Mouse (Mus musculus): ENCODE measurements at regions not wholly inside any gene's neighbourhood (a gene's known extent, or its start where the extent isn't known, plus 50 kb on each side); places are given as distances from the start of the nearest gene placed in this dataset.

DNA sequence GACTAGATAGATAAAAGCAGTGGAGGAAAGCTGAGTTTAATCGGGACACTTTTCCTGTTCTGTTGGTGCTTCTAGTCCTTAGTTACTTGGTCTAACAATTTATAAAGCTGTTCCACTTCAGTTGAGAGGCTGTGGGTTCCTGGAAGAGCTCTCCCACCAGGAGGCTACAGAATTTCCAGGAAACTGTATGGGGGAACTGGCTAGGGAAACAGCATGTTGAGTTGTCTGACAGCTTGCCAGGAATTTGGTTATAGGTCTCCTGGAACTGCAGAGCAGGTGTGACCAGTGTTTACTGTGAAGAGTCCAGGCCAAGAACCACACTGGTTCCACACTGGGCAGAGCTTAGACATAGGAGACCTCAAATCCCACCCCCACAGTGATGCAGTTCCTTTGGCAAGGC lies 65.0 kb upstream of the Pik3cg start:
- DNase-seq (ENCODE audit: low spot score) = no peak

DNA sequence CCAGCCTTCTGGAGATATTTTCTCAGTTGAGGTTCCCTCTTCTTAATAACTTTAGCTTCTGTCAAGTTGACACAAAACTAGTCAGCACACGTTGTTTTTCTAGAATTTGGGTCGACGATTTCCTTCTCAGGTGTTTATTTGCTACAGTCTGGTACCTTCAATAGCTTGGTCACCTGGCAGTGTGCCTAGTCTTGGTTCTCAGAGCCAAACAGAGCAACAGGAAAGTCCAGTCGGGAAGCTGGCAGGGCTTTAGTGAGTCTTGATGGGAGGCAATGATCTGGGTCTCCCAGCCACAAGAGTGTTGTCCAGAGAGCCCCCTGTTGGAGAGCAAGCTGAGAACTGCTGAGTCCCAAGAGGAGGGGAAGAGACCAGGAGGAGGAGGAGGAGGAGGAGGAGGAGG lies 71.4 kb upstream of the Pik3cg start:
- peak; percentile 70 for DNase-seq (ENCODE audit: low spot score)

DNA sequence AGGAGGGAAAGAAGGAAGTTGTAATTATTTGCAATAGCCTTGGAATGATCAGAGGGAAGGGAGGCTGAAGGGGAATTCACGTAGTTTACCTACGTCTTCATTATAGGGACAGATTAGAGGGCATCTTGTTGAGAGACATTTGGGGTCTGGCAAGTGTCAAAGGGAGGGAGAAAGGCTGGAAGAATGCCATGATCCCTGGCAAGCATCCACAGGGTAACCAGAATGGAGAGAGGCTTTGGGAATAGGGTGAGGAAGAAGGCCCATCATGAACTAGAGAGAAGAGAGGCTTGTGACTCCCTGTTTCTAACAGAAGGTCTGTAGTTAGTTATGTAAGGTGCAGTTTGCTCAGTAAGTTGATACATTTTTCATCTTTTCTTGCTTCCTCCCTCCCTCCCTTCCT lies 71.8 kb upstream of the Pik3cg start:
- DNase-seq (ENCODE audit: low spot score) = no peak

DNA sequence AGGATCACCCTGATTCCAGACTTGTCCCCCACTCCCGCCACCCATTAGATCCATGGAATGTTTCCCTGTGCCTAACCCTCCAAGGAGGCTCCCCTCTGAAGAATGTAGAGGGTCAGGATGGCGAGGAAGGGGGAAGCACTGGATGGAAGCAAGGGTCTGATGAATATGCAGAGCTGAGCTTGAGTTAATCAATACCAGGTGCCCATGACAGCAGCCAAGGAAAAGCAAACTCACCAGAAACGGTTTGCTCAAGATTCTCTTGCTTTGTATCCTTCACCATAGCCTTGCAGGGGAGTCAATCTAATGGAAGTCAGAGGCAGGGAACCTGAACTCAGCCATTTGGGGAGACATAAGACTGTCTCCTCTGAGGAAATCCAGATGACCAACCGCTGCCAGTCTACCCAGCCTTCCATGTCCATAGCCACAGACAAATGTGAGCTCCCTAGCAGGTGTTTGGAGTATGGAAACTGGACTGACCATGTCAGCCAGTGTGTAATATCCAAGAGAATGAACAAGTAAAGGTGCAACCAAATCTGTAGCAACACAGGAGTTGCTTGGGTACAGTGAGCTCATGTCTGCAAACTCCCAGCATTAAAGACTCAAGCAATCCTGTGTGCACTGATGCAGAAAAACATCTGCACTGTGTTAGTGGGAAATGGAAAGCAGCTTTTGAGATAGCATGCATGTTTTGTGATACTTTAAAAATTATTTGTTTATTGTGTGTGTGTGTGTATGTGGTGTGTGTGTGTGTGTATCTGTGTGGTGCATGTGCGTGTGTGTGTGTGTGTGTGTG lies 74.1 kb upstream of the Pik3cg start:
- no peak for DNase-seq (ENCODE audit: low spot score)

DNA sequence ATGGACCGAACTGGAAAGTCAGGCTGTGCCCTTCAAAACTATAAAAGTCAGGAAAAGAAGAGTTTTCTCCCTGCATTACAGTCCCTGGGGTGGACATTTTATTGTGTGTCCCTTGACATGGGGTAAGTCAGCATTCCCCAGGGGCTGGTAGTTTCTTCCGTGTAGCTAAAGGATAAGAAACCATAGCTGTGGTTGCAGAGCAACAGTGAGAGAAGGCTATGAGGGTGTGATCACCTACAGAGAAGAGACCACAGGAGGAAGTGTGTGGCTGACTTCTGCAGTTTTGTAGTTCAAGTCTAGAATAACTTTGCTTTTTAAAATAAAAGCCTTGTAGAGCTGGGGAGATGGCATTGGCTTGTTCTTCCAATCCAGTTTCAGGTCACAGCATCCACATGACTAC lies 76.6 kb upstream of the Pik3cg start:
- no peak for DNase-seq (ENCODE audit: low spot score)

DNA sequence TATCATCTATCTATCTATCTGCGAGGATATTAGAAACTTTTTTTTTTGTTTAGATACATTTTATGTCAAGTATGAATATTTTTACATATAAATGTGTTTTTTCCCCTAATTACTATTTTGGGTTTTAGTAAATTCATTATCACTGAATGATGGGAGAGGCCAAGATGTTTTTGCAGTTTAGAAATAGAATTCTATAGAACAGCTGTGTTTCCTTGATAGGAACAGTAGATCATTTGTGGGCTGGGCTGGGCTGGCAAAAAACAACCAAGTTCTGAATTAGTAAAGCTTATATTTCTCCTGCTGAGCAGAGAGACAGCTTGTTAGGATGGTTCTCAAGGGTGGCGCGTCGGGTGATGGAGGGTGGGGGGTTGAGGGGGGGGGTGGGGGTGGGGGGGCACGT lies 78.2 kb upstream of the Pik3cg start:
- no peak for DNase-seq (ENCODE audit: low spot score)

DNA sequence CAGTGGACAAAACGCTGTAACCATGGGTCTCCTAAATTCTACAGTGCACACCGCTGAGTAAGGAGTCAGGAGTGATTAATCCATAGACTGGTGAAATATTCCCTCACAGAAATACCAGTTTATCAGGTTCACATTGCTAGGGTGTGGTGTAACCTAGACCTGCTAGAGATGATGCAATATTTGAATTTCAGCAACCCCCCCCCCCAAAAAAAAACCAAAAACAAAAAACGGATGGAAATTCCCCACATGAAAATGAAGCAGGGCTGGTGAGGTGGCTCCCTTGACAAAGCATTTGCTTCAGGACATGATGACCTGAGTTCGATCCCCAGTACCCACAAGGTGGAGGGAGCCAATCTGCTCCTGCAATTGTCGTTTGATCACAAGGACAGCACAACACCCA lies 82.7 kb upstream of the Pik3cg start:
- no peak for DNase-seq (ENCODE audit: low spot score)

DNA sequence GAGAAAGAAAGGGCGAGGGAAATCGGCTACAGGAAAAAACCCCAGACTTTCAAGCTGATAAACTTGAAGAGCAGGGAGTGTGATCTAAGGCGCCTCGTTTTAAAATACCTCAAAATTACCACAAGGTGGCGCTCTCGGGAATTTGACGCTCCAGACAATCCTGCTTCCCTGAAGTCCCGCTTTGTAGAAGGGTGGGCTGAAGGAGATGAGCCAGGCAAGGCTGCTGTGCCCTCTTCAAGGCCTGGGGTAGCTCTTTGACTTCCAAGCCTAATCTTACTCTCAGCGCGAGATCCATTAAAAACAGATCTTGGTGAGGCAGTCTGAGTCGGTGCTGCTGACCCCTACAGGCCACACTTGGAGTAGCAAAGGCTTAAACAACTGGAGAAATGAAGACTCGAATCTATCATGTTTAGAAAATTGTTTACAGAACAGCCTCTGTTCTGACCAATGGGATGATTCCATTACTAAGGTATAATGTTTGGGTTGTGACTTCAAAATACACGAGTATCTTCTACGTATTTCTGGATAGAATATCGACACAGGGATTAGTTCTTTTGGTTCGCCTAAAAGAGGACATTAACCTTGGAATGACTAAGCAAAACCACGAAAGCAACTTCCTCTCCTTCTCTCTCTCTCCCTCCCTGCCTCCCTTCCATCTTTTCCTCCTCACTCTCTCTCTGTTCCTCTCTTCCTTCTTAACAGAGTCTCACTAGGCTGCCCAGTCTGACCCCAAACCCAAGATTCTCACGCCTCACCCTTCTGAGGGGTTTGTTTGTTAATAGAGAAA lies 83.7 kb upstream of the Pik3cg start:
- DNase-seq (ENCODE audit: low spot score) = peak; percentile 56

DNA sequence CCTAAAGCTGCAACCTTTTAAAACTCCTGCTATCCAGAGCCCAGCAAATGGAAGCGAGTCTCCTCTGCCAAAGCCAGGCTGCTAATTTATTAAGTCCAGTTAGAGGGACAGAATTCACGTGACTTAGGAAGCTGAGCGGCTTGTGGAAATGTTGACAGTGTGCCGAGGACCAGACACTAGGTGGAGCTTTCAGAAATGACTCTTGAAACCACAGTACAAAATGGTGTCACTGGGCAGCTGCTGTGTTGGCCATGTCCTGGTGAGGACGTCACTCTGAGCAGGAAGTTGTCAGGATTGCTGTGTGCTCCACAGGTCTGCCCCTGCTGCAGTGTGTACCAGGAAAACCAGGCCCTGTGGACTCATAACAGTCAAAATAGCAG lies 84.3 kb upstream of the Pik3cg start:
- DNase-seq (ENCODE audit: low spot score) = no peak

DNA sequence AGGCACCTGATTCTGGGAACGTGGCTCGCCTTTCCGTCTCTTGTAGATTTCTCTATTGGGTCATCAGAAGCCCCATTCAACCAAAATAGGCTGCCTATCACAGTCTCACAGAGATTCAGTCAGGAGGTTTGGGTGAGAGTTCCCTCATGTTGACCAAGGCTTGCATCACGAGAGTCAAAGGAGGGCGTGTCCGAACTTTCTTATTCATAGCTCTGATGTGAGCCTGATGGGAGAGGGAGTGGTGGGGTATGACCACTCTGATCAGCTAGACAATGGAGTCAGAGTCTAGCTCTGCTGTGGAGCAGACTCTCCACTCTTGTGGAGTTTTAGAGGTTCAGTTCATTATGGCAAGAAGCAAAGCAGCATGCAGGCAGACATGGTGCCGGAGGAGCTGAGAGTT lies 81.1 kb upstream of the Ccdc71l start:
- DNase-seq (ENCODE audit: low spot score) = no peak

DNA sequence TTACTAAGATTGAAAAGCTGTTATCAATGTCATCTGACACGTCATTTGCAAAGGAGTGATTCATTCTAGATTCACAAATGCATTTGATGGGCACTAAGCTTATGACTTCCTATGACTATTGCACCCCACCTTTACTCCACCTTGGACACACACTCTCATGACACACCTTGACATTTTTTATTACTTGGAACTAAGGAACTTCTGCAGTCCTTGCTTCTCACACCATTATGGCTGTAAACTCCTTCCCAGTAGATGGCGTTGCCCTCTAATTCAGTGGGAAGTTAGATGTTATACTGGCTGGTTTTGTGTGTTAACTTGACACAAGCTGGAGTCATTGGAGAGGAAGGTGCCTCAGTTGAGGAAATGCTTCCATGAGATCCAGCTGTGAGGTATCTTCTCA lies 78.8 kb upstream of the Ccdc71l start:
- no peak for DNase-seq (ENCODE audit: low spot score)

DNA sequence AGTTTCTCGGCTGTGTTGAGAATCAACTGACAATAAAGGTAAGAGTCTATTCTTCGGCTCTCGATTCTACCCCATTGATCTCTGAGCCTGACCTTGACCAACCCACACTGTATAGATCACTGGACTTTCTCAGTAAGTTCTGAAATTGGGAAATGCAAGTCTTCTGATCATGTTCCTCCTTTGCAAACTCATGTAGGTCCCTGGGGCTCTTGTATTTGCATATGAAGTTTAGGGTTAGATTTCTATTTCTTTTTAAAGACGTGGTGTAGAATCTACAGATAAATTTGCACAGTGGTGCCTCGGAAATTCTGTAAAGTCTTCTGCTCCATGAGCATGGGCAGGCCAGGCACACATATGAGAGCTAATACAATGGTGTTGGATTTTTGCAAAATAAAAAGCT lies 72.8 kb upstream of the Ccdc71l start:
- DNase-seq (ENCODE audit: low spot score) = no peak

DNA sequence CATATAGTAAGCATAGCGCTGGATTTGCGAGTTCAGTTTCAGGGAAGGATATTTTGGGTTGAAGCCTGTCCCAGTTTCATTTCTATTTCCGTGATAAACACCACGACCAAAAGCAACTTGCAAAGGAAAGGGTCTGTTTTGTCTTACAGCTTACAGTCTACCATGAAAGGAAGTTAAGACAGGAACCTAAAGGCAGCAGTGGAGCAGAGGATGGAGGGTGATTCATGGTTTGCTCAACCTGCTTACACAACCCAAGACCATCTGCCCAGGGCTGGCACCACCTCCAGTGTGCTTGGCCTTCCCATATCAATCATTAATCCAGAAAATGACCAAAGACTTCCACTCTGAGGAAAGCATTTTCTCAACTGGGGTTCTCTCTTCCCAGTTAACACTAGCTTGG lies 72.2 kb upstream of the Ccdc71l start:
- DNase-seq (ENCODE audit: low spot score) = no peak

DNA sequence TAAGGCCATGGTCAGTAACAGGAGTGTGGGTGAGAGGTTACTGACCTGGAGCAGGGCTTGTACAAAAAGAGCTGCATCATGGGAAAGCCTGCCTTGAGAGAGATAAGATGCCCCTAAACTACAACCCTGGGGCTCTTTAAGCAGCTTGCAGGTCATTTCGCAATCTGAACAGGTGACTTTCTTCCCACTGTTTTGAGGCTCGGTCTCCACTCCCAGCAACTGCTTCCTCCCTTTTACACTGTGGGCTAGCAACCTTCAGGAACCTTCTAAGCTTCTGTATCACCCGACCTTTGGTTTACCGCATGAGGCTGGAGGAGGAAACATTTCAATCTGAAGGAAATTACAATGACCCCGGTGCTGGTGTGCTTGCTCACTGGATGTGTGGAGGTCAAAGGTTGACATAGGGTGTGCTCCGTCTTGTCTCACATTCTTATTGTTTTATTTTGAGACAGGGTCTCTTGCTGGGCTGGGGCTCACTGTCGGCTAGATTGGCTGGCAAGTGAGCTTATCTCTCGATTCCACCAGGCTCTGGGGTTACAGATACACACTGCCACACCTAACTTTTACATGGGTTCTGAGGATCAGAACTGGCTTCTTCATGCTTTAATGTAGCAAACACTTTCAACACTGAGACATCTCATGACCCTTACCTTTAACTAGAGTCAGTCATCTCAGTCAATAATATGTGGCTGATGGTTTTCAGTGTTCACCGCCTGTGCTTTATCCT lies 71.1 kb upstream of the Ccdc71l start:
- no peak for DNase-seq (ENCODE audit: low spot score)

DNA sequence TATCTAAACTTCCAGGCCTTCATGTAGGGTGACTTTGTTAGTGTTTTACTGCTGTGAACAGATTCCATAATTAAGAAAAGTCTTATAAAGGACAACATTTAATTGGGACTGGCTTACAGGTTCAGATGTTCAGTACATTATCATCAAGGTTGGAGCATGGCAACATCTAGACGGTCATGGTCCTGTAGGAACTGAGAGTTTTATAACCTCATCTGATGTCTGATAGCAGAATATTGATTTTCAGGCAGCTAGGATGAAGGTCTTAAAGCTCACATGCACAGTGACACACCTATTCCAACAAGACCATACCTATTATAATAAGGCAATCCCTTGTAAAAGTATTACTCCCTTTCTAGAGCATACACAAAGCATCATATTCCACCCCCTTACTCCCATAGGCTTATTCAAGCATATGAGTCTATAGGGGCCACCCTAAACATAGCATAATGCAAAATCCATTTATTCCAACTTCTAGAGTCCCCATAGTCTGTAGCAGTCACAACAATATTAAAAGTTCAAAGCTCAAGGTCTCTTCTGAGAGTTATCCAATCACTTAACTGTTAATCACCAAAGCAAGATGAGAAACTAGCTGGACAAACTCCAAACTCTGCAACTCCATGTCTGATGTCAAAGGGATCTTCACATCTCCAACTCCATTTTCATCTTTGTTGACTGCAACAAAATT lies 63.3 kb upstream of the Ccdc71l start:
- DNase-seq (ENCODE audit: low spot score) = no peak
